ENCODE assay signal across 9 mouse cellular contexts in the genomic region with DNA sequence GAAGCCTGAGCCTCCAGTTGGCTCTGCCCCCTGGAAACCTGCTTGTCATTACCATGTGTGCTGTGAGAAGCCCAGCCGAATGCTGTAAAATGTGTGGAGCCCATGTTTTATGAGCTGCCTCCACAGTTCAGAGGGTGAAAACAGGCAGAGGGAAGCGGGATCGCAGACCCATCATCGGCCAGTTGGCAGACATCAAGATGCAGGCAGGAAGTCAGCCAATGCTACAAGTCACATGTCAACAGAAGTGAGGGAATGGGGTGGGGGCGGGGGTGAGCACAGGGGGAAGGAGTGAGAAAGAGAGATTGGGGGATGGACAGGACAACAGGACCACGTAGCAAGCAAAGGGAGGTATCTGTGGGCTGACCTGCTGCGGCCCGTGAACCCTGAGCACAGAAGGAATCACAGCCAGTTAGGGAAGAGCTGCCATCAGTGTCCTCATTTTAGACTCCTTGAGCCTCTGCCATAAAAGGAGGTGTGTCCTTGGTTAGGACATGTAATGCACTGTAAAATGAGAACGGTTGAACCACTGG. TPM values are rescaled to one million over a fixed set of nuclear protein-coding genes. Genes with fewer than 3 reads are reported as not detected.
DNase-seq lines count a peak whose midpoint lies in the region.
"Had no signal": no experiment of that assay in that cellular context is flagged by ENCODE, and none has a peak within 500 bp of the region (broad histone marks: within the 10 kb centered on the region; RNA-seq: fewer than 3 reads in every experiment).

No protein-coding gene starts in this region.

- no peaks in the 10 kb centered on the region for H3K27me3 ChIP-seq in heart, embryonic 10.5 days (ENCODE audit: insufficient read depth, poor library complexity, severe bottlenecking)
- H3K27me3 ChIP-seq: embryonic facial prominence, embryonic 12.5 days had no signal

- H3K4me1 ChIP-seq in heart, embryonic 10.5 days = peaks cover 57% of the 10 kb centered on the region

- H3K9me3 ChIP-seq in heart, embryonic 10.5 days = no peaks in the 10 kb centered on the region
- H3K9me3 ChIP-seq: embryonic facial prominence, embryonic 12.5 days had no signal

- WGBS in heart, embryonic 10.5 days = 42% methylated on average over 9 of the region's 9 CpGs

- peak; percentile 38 for DNase-seq in urinary bladder, postnatal 14 days (ENCODE audit: low spot score)
- DNase-seq in urinary bladder, postnatal 25 days (ENCODE audit: low spot score) = no peak
- no peak for DNase-seq in heart, embryonic 10.5 days (ENCODE audit: low spot score)
- peak; percentile 65 to 69 for DNase-seq in kidney, postnatal 36 days
- DNase-seq in thymus, postnatal 0 days (ENCODE audit: low spot score) = no peak
- no peak for DNase-seq in urinary bladder, postnatal 36 days (ENCODE audit: low spot score in 2 of 2)
- DNase-seq in urinary bladder, adult 2 months (ENCODE audit: low spot score) = no peak
- no peak for DNase-seq in thymus, postnatal 36 days

- H3K36me3 ChIP-seq in heart, embryonic 10.5 days = peaks cover 9% of the 10 kb centered on the region; the same call in 1 of the 2 replicates

- peak overlapping the region; percentile 64 for H3K27ac ChIP-seq in heart, embryonic 10.5 days
- H3K27ac ChIP-seq: embryonic facial prominence, embryonic 12.5 days had no signal

- no peak overlapping the region for H3K4me3 ChIP-seq in heart, embryonic 10.5 days
- H3K4me3 ChIP-seq: embryonic facial prominence, embryonic 12.5 days had no signal

RNA-seq across cellular contexts. Expression of a gene that starts 51.8 kb away (rescaled TPM):
- 19.7 and 29.5 TPM in 2 replicates for polyA plus RNA-seq in heart, embryonic 10.5 days (2016; fragmentation: Nextera tagmentation; extraction: Ambion mirVana)
- polyA plus RNA-seq in thymus, postnatal 0 days (2015; fragmentation: Nextera tagmentation; extraction: Ambion mirVana) = 4.6 and 5.8 TPM in 2 replicates
- polyA plus RNA-seq in urinary bladder, adult 2 months (2012; rRNA removed) = 77.8 and 103 TPM in 2 replicates

Comparison
In these comparisons a context has a peak if more than half of its experiments do, and no peak if none do; other contexts are left out.
1. DNase-seq: peak in urinary bladder, postnatal 14 days (single experiment) and kidney, postnatal 36 days (2 of 2); none in urinary bladder, postnatal 25 days (single experiment), heart, embryonic 10.5 days (single experiment), thymus, postnatal 0 days (single experiment), urinary bladder, postnatal 36 days (0 of 2), urinary bladder, adult 2 months (single experiment) and thymus, postnatal 36 days (0 of 2).